Mouse (Mus musculus) forebrain, embryonic 16.5 days (tissue): Measurements from ENCODE around the gene Tekt5. TPM values are rescaled to one million over a fixed set of nuclear protein-coding genes. Genes with fewer than 3 reads are reported as not detected.
A peak's percentile ranks its signal among the peaks of the same experiment; 100 is the strongest.

Experiments used
- ATAC-seq: fragments of 200-750 bp; cut with Nextera tagmentation; 2 replicates; pipeline ENCODE4 v1.8.0; 2017; ENCODE audit warnings: mild to moderate bottlenecking, moderate library complexity
- H3K27ac ChIP-seq: fragments of 300-500 bp; sonication (generic); 2 replicates; pipeline ENCODE4 v1.5.1; 2014; ENCODE audit warnings: low read length, control low read depth
- H3K27me3 ChIP-seq: fragments of 300-500 bp; sonication (generic); replicated peaks from 2 replicates; pipeline ENCODE4 v1.6.1; 2014; ENCODE audit warnings: low read length; ENCODE audit not compliant: control insufficient read depth, insufficient read depth
- H3K36me3 ChIP-seq: fragments of 300-500 bp; sonication (generic); 2 replicates; pipeline ENCODE4 v1.6.1; 2014; ENCODE audit not compliant: control insufficient read depth, insufficient read depth
- H3K4me1 ChIP-seq: fragments of 300-500 bp; sonication (generic); replicated peaks from 2 replicates; pipeline ENCODE4 v1.6.1; 2014; ENCODE audit warnings: low read length; ENCODE audit not compliant: control insufficient read depth, insufficient read depth
- H3K4me2 ChIP-seq: fragments of 300-500 bp; sonication (generic); 2 replicates; pipeline ENCODE4 v1.6.1; 2014; ENCODE audit warnings: mild to moderate bottlenecking, low read length, control low read depth
- H3K4me3 ChIP-seq: fragments of 300-500 bp; sonication (generic); replicated peaks from 2 replicates; pipeline ENCODE4 v1.5.1; 2014; ENCODE audit warnings: mild to moderate bottlenecking, low read length, control low read depth
- H3K9ac ChIP-seq: fragments of 300-500 bp; sonication (generic); replicated peaks from 2 replicates; pipeline ENCODE4 v1.6.1; 2014; ENCODE audit warnings: low read depth, low read length, control low read depth
- H3K9me3 ChIP-seq: fragments of 300-500 bp; sonication (generic); 2 replicates; pipeline ENCODE4 v1.6.1; 2016; ENCODE audit warnings: low read length; ENCODE audit not compliant: control insufficient read depth
- WGBS: fragments of 180-500 bp; shearing (Covaris S2); extraction: QIAGEN DNeasy Blood & Tissue Kit; methylation state at CpG from one replicate; pipeline ENCODE4 v1.1.7; 2014; 5-methylcytosine and 5-hydroxymethylcytosine counted together
- polyA plus RNA-seq: library from polyadenylated mRNA; unstranded; fragments of >200 nt; fragmentation: Nextera tagmentation; extraction: Ambion mirVana; gene quantifications from 2 replicates; pipeline ENCODE4 v1.2.1, GENCODE M21; 2015

Gene Tekt5
- polyA plus RNA-seq = 2.5 and 4.1 TPM in 2 replicates

DNA sequence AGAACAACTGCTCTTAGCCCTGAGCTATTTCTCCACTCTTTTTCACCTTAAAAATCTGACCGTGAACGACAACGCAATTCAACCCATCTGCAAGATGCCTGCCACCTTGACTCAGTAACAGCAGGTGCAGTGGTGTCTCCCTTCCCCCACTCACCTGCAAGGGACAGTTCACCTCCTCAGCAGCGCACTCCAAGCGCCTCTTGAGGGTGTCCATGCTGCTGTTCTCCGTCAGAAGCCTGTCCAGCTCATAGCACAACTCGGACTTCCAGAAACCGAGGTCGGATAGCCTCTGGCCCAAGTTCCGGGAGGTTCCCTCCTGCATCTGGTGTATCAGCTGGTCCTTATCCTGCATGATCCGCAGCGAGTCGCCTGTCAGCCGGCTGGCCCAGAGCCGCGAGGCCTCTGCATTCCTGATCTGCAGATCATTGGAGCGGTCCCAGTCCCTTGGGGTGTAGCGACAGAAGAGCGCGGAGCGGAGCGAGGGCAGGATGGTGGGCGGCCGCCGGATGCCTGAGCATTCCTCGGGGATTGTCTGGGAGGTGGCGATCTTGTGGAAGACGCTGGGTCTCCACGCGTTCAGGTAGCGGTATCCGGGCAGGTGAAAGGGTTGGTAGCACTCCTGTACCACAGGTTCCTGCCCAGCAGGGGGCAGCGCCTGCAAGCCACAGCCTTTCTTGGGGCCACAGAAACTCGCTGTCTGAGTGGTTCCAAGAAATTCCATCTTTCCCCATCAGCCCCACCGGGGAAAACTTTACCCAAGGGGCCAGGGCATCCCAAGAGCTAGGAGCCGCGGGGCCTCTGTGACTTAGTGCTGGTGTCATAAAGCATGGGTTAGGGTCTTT, at the start of gene Tekt5:
Gene Tekt5 (minus strand): TSS at position 792 of the 842 bp plus-strand sequence.
- 7% methylated on average over 37 of the region's 37 CpGs for WGBS
- Histone ChIP-seq H3K4me3 (peak within 1 kb of the TSS; percentile 28), H3K27ac (no peak within 1 kb of the TSS), H3K9me3 (no peaks in the 10 kb centered on the region), H3K4me1 (peaks cover 7% of the 10 kb centered on the region), H3K36me3 (no peaks in the 10 kb centered on the region), H3K27me3 (no peaks in the 10 kb centered on the region), H3K9ac (peak within 1 kb of the TSS; percentile 36), H3K4me2 (peak within 1 kb of the TSS; percentile 51)
- ATAC-seq = peak; percentile 49; the same call in 1 of the 2 replicates

DNA sequence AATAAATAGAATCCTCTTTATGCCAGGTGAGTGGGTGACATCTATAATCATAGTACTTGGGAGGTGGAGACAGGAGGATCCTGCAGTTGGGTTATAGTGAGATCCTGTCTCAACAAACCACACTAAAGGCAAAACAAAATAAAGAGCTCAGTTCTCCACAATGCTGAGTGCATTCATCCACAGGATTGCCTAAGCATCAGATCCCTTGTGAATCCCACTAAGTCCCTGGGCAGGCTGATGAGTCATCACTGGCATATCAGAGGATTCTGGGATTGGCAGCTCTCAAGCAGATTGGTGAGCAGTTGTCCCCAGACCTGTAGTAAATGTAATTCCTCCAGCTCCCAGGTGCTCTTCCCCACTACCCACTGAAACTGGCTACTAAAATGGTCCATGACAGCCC, 48.4 kb upstream of the Tekt5 start:
- Histone ChIP-seq H3K27me3 (no peaks in the 10 kb centered on the region), H3K4me1 (peaks cover 29% of the 10 kb centered on the region), H3K4me2 (no peak overlapping the region), H3K27ac (no peak overlapping the region), H3K36me3 (no peaks in the 10 kb centered on the region), H3K9ac (no peak overlapping the region), H3K4me3 (no peak overlapping the region), H3K9me3 (no peaks in the 10 kb centered on the region)
- ATAC-seq = no peak

DNA sequence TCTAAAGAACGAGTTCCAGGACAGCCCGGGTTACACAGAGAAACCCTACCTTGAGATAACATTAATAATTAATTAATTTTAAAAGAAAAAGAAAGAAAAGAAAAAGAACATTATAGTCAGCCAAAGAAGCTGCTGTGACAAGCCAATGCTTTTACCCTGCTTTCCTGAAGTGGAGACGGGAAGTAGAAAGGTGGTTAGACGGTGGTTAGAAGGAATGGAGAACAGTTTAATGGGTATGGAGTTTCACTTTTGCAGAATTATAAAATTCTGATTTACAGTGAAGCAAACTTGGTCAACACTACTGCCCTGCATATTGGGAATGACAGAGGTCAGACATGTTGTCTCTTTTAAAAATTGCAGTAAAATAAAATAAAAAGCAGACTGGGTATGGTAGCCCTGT, 46.5 kb upstream of the Tekt5 start:
- H3K9me3 ChIP-seq = no peaks in the 10 kb centered on the region
- no peak overlapping the region for H3K27ac ChIP-seq
- no peak overlapping the region for H3K9ac ChIP-seq
- 92% methylated on average over 4 of the region's 4 CpGs for WGBS
- H3K4me1 ChIP-seq = peaks cover 23% of the 10 kb centered on the region
- no peak overlapping the region for H3K4me3 ChIP-seq
- ATAC-seq = no peak
- H3K4me2 ChIP-seq = no peak overlapping the region
- H3K36me3 ChIP-seq = no peaks in the 10 kb centered on the region
- no peaks in the 10 kb centered on the region for H3K27me3 ChIP-seq

DNA sequence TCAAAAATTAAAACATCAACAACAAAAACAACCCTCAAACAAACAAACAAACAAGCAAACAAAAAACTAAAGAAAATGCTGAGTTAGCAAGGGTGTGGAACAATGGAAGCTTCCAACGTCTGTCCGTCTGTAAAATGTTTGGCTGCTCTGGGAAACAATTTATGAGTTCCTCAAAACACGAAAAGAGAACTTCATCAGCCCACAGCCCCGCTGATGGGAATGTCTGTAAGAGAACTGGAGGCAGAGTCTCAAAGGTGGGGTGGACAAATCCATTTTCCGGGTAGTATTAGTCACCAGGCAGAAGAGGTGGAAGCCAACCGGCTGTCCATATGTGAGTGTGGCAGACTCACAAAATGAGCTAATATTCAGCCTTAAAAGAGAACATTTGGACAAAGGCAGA, 46.0 kb upstream of the Tekt5 start:
- Histone ChIP-seq H3K4me2 (no peak overlapping the region), H3K4me3 (no peak overlapping the region), H3K27me3 (no peaks in the 10 kb centered on the region), H3K27ac (no peak overlapping the region), H3K9ac (no peak overlapping the region), H3K4me1 (peaks cover 22% of the 10 kb centered on the region), H3K9me3 (no peaks in the 10 kb centered on the region), H3K36me3 (no peaks in the 10 kb centered on the region)
- WGBS = 89% methylated on average over 6 of the region's 6 CpGs
- no peak for ATAC-seq

DNA sequence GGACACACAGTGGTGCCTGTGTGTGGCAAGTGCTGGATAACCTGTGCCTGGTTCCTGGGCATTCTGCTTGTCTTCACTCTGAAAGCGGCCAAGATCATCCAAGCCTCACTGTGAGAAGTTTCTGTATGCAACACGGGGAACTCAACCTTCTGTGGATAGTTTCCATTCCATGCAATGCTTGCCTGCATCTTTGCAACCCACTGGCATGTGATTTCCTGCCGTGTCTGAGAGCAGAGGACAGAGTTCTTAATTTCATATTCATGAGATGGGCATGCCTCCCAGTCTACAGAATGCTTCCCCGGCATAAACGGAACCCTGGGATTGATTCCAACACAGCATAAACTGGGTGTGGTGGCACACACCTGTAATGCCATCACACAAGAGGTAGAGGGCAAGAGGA, 42.8 kb upstream of the Tekt5 start:
- H3K27ac ChIP-seq = no peak overlapping the region
- no peaks in the 10 kb centered on the region for H3K9me3 ChIP-seq
- H3K27me3 ChIP-seq = no peaks in the 10 kb centered on the region
- 72% methylated on average over 5 of the region's 5 CpGs for WGBS
- no peaks in the 10 kb centered on the region for H3K36me3 ChIP-seq
- H3K4me2 ChIP-seq = no peak overlapping the region
- H3K9ac ChIP-seq = no peak overlapping the region
- no peak overlapping the region for H3K4me3 ChIP-seq
- ATAC-seq = no peak
- no peaks in the 10 kb centered on the region for H3K4me1 ChIP-seq

DNA sequence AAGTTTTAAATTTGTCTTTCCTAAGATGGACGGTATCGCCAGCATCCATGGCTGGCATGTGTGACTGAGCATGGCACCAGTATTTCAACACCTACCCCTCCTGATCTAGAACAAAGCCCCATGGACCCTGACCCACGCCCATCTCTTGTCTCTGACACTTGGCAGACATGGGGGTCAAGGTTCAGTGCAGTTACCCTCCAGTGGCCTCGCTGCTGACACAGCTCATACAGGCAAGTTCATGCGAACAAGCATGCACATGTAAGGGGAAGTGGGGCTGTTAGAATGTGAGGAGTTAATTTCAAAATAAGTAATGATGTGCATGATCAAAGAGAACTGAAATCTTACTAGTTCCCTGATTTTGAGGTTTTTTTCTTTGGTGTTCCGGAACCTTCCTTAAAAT, 40.9 kb upstream of the Tekt5 start:
- WGBS = 86% methylated on average over 6 of the region's 6 CpGs
- Histone ChIP-seq H3K27ac (no peak overlapping the region), H3K4me1 (no peaks in the 10 kb centered on the region), H3K4me2 (no peak overlapping the region), H3K36me3 (no peaks in the 10 kb centered on the region), H3K9ac (no peak overlapping the region), H3K9me3 (no peaks in the 10 kb centered on the region), H3K27me3 (no peaks in the 10 kb centered on the region), H3K4me3 (no peak overlapping the region)
- ATAC-seq = no peak

DNA sequence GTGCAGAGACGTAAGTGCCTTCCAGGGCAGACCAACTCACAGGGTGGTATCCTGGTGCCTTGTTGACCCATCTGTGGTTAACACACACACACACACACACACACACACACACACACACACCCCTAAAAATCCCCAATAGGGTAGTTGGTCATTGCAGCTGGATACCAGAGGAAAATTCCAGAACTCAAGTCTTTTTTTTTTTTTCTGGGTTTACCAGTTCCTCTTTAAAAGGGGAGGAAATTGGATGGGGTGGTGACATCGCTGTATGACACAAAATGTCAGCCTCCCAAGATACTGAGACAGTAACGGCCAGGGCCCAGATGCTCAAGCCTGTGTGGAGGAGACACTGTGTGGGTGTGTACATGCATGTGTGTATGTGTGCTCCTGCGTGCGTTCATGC, 38.1 kb upstream of the Tekt5 start:
- H3K4me2 ChIP-seq = no peak overlapping the region
- no peak for ATAC-seq
- no peak overlapping the region for H3K4me3 ChIP-seq
- H3K27me3 ChIP-seq = no peaks in the 10 kb centered on the region
- H3K9ac ChIP-seq = no peak overlapping the region
- H3K4me1 ChIP-seq = no peaks in the 10 kb centered on the region
- H3K36me3 ChIP-seq = no peaks in the 10 kb centered on the region
- WGBS = 91% methylated on average over 5 of the region's 5 CpGs
- no peak overlapping the region for H3K27ac ChIP-seq
- H3K9me3 ChIP-seq = no peaks in the 10 kb centered on the region

DNA sequence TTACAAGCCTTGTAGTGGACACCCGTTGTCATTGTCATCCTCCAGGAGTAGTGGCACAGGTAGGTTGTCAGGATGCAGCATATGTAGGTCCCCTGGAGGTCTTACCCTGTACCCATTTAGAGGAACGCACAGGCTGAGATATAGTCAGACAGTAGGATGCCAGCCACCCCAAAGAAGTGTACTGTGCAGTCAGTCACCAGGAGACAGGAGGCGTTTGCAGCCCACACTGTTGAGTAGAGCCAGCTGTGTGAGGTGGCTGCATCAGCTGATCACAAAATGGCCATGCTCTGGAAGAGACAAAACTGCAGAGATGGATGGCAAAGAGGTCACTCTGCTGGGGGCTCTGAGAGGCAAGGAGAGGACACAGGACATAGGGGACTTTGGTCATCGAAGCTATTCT, 37.1 kb upstream of the Tekt5 start:
- Histone ChIP-seq H3K27me3 (no peaks in the 10 kb centered on the region), H3K4me1 (no peaks in the 10 kb centered on the region), H3K36me3 (peaks cover 2% of the 10 kb centered on the region; the same call in 1 of the 2 replicates), H3K9me3 (no peaks in the 10 kb centered on the region), H3K4me3 (no peak overlapping the region), H3K27ac (no peak overlapping the region), H3K9ac (no peak overlapping the region), H3K4me2 (no peak overlapping the region)
- no peak for ATAC-seq
- 87% methylated on average over 4 of the region's 4 CpGs for WGBS

DNA sequence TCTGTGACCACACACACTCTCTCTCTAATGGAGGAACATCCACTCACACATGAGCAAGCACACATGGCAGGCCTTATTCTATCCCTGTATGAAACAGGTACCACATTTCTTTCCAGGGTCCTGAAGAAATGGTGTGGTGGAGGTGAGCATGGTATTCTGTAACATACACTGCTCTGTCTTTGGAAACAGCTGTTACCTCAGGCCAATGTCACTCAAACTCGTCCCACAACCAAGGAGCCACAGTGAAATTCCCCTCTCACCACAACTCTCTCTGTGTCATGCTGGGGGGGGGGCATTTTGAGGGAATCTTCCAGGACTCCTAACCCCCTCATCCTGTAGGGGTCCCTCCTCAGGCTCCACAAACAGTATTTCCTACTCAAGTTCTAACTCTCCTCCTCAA, 36.6 kb upstream of the Tekt5 start:
- Histone ChIP-seq H3K4me2 (no peak overlapping the region), H3K9ac (no peak overlapping the region), H3K27me3 (no peaks in the 10 kb centered on the region), H3K27ac (no peak overlapping the region), H3K4me3 (no peak overlapping the region), H3K9me3 (no peaks in the 10 kb centered on the region), H3K36me3 (peaks cover 2% of the 10 kb centered on the region; the same call in 1 of the 2 replicates), H3K4me1 (no peaks in the 10 kb centered on the region)
- WGBS = 95% methylated on average over 1 of the region's 1 CpGs
- no peak for ATAC-seq
